Mouse (Mus musculus): ENCODE measurements around the gene Anapc2. TPM values are rescaled to one million over a fixed set of nuclear protein-coding genes. Genes with fewer than 3 reads are reported as not detected.

The Anapc2 gene
- polyA plus RNA-seq, 1 experiment from 2014 or later = 43.4 TPM

DNA sequence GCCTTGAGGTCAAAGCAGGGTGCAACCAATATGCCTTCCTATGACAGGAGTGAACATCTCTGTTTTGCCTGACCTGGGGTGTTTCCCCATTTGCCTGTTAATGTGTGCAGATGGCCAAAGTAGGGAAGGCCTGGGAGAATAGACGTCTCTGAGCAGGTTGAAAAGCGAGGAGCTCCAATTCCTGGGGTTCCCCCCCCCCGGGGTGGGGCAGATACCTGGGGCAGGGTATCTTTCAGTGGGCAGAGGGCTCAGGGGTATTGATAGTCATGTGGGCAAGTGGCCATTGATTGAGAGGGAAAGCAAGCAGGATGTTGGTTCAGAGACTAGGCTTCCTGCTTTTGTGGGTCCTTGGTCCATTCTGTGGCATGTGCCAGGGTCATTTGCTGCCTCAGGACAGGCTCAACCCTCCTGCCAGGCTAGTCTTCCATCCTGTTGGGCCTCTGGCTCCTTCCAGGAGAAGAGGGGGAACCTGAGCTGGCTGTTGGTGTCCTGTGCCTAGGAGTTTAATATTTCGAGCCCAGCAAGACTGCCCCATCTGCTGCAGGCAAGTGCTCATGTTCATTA lies 4.5 kb upstream of the Anapc2 start:
- Histone ChIP-seq H3K4me3 (ENCODE audit: low read depth, low read length) (no peak overlapping the region), H3K4me1 (replicated peaks; ENCODE audit: control insufficient read depth, insufficient read depth, low read length) (peaks cover 7% of the 10 kb centered on the region), H3K9me3 (ENCODE audit: control insufficient read depth) (no peaks in the 10 kb centered on the region), H3K4me2 (replicated peaks; ENCODE audit: low read depth) (peak overlapping the region; percentile 94), H3K36me3 (ENCODE audit: control insufficient read depth, insufficient read depth) (peaks cover 33% of the 10 kb centered on the region), H3K27ac (ENCODE audit: low read depth, low read length) (peak overlapping the region; percentile 93), H3K27me3 (replicated peaks; ENCODE audit: control insufficient read depth, insufficient read depth, low read length) (no peaks in the 10 kb centered on the region), H3K9ac (ENCODE audit: low read depth, low read length) (peak overlapping the region; percentile 61; the same call in 1 of the 2 replicates)
- WGBS = 68% methylated on average over 4 of the region's 4 CpGs
- no peak for ATAC-seq
- no peak for TF ChIP-seq CTCF (IDR thresholded peaks at IDR 0.05; ENCODE audit: low read depth)

DNA sequence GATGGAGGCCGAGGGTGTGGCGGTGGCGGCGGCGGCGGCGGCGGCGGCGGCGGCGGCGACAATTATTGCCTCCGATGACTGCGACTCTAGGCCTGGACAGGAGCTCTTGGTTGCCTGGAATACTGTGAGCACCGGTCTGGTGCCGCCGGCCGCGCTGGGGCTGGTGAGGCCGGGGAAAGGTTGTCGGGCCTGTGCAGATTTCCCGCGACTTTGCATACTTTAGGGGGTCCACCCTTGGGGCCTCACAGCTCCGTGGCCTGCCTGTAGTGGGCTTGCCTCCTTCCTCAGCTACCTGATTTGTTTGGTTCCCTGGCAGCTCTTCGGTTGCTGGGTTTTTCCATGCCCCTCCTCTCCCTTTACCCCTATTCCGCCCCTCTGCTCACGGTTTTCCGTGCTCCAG lies 237 bp downstream of the Anapc2 start:
- Histone ChIP-seq H3K9me3 (ENCODE audit: control insufficient read depth) (no peaks in the 10 kb centered on the region), H3K4me1 (replicated peaks; ENCODE audit: control insufficient read depth, insufficient read depth, low read length) (peaks cover 14% of the 10 kb centered on the region), H3K4me3 (ENCODE audit: low read depth, low read length) (peak overlapping the region; percentile 86), H3K36me3 (ENCODE audit: control insufficient read depth, insufficient read depth) (peaks cover 65% of the 10 kb centered on the region), H3K4me2 (replicated peaks; ENCODE audit: low read depth) (peak overlapping the region; percentile 91), H3K27ac (ENCODE audit: low read depth, low read length) (peak overlapping the region; percentile 82), H3K9ac (ENCODE audit: low read depth, low read length) (peak overlapping the region; percentile 73), H3K27me3 (replicated peaks; ENCODE audit: control insufficient read depth, insufficient read depth, low read length) (no peaks in the 10 kb centered on the region)
- peak; percentile 39 for ATAC-seq
- 0% methylated on average over 29 of the region's 29 CpGs for WGBS
- TF ChIP-seq CTCF (IDR thresholded peaks at IDR 0.05; ENCODE audit: low read depth) = no peak

DNA sequence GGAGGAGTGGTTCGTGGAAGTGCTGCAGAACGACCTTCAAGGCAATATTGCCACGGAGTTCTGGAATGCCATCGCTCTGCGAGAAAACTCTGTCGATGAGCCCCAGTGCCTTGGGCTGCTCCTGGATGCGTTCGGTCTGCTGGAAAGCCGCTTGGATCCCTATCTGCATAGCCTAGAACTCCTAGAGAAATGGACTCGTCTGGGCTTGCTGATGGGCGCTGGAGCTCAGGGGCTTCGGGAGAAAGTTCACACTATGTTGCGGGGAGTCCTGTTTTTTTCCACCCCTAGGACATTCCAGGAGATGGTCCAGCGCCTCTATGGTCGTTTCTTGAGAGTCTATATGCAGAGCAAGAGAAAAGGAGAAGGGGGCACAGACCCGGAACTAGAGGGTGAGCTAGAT lies 732 bp downstream of the Anapc2 start:
- H3K9me3 ChIP-seq (ENCODE audit: control insufficient read depth) = no peaks in the 10 kb centered on the region
- peak overlapping the region; percentile 86 for H3K4me3 ChIP-seq (ENCODE audit: low read depth, low read length)
- 25% methylated on average over 16 of the region's 16 CpGs for WGBS
- no peaks in the 10 kb centered on the region for H3K27me3 ChIP-seq (replicated peaks; ENCODE audit: control insufficient read depth, insufficient read depth, low read length)
- H3K4me2 ChIP-seq (replicated peaks; ENCODE audit: low read depth) = peak overlapping the region; percentile 91
- H3K9ac ChIP-seq (ENCODE audit: low read depth, low read length) = peak overlapping the region; percentile 73
- no peak for ATAC-seq
- no peak overlapping the region for H3K27ac ChIP-seq (ENCODE audit: low read depth, low read length)
- TF ChIP-seq CTCF (IDR thresholded peaks at IDR 0.05; ENCODE audit: low read depth) = no peak
- H3K36me3 ChIP-seq (ENCODE audit: control insufficient read depth, insufficient read depth) = peaks cover 69% of the 10 kb centered on the region
- H3K4me1 ChIP-seq (replicated peaks; ENCODE audit: control insufficient read depth, insufficient read depth, low read length) = peaks cover 14% of the 10 kb centered on the region

DNA sequence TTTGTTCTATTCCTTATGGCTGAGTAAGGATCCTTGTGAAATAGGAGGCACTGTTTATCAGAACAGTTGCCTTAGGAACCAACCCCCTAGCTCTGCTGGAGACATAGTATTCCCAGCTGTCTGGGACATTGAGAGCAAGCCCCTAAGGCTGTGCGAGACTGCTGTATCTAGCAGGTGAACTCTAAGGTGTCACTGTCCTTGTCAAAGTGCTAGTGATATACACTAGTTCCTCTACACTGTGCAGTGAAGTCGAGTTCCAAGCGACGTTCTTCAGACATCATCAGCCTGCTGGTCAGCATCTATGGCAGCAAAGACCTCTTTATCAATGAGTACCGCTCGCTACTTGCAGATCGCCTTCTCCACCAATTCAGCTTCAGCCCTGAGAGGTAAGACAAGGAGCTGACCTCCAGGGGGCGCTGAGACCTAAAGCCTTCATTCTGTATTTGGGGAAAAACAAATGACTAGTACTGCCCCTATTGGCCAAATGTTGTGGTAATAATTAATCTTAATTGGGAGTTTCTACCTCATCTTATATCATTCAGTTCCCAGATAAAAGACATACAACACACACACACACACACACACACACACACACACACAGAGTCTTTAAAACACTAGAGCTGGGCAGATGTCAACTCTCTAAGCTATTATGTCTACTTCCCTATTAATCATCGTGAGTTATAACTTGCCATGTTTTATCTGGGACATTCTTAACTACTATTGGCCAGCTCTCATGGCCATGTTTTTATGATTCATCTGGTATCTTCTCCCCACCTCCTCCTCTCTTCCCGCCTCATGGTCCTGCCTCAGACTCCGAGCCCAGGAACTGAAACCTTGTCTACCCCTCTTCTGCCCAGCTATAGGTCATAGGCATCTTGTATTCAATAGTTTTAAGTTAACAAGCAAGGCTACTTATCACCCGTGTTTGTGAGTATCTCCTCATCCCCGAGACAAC lies 6.9 kb downstream of the Anapc2 start:
- Histone ChIP-seq H3K9ac (ENCODE audit: low read depth, low read length) (no peak overlapping the region), H3K9me3 (ENCODE audit: control insufficient read depth) (no peaks in the 10 kb centered on the region), H3K36me3 (ENCODE audit: control insufficient read depth, insufficient read depth) (peaks cover 84% of the 10 kb centered on the region), H3K4me3 (ENCODE audit: low read depth, low read length) (no peak overlapping the region), H3K27me3 (replicated peaks; ENCODE audit: control insufficient read depth, insufficient read depth, low read length) (no peaks in the 10 kb centered on the region), H3K4me2 (replicated peaks; ENCODE audit: low read depth) (no peak overlapping the region), H3K27ac (ENCODE audit: low read depth, low read length) (no peak overlapping the region), H3K4me1 (replicated peaks; ENCODE audit: control insufficient read depth, insufficient read depth, low read length) (no peaks in the 10 kb centered on the region)
- peak; percentile 93 for TF ChIP-seq CTCF (IDR thresholded peaks at IDR 0.05; ENCODE audit: low read depth)
- peak; percentile 54 for ATAC-seq
- 59% methylated on average over 13 of the region's 13 CpGs for WGBS

DNA sequence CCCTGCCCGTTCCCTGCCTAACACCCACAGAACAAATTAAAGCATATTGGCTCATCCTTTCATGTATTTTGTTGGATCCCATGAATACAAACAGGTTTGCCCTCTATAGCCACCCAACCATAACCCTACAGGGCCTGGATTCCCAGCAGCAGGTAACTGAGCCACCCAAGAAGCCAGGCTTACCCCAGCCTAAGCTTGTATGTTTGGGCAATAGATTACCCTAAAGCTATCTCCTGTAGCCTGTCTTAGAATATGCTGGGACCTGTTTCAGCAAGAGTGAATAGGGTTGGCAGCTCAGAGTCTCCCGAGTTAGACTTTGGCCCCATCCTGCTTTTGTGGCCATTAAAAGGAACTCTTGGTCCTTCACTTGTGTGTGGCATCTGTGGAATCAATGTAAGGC lies 13.3 kb downstream of the Anapc2 start:
- Histone ChIP-seq H3K9ac (ENCODE audit: low read depth, low read length) (0 out of 2 replicates have a peak overlapping the region, but pooled peaks have one; percentile 11), H3K36me3 (ENCODE audit: control insufficient read depth, insufficient read depth) (peaks cover 43% of the 10 kb centered on the region), H3K4me3 (ENCODE audit: low read depth, low read length) (no peak overlapping the region), H3K27me3 (replicated peaks; ENCODE audit: control insufficient read depth, insufficient read depth, low read length) (peaks cover 18% of the 10 kb centered on the region), H3K27ac (ENCODE audit: low read depth, low read length) (peak overlapping the region; percentile 90), H3K4me1 (replicated peaks; ENCODE audit: control insufficient read depth, insufficient read depth, low read length) (peaks cover 19% of the 10 kb centered on the region; the same call in 1 of the 2 replicates), H3K9me3 (ENCODE audit: control insufficient read depth) (no peaks in the 10 kb centered on the region), H3K4me2 (replicated peaks; ENCODE audit: low read depth) (0 out of 2 replicates have a peak overlapping the region, but pooled peaks have one; percentile 37)
- ATAC-seq = peak; percentile 46
- WGBS = 75% methylated on average over 2 of the region's 2 CpGs
- TF ChIP-seq CTCF (IDR thresholded peaks at IDR 0.05; ENCODE audit: low read depth) = no peak

DNA sequence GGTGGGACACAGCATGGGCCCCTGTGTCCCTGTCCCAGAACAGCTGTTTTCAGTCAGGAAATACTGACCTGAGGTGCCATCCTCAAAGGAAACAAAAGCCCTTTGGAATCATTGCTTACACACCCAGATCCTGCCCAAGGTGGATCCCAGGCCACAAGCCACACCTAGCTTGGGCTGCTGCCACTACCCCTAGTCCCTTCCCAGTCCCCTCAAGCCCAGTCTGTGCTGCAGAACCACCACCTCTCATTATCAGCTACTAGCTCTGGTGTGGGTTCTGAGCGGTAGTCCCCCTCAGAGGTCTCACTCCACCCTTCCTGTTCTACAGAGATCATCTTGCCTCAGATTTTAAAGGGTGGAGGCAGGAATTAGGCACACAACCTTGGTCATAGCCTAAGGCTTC lies 14.0 kb downstream of the Anapc2 start:
- WGBS = 32% methylated on average over 1 of the region's 1 CpGs
- H3K4me2 ChIP-seq (replicated peaks; ENCODE audit: low read depth) = peak overlapping the region; percentile 37
- H3K27me3 ChIP-seq (replicated peaks; ENCODE audit: control insufficient read depth, insufficient read depth, low read length) = peaks cover 25% of the 10 kb centered on the region
- H3K9ac ChIP-seq (ENCODE audit: low read depth, low read length) = peak overlapping the region; percentile 31
- H3K27ac ChIP-seq (ENCODE audit: low read depth, low read length) = peak overlapping the region; percentile 90
- ATAC-seq = peak; percentile 64
- no peak overlapping the region for H3K4me3 ChIP-seq (ENCODE audit: low read depth, low read length)
- peaks cover 19% of the 10 kb centered on the region; the same call in 1 of the 2 replicates for H3K4me1 ChIP-seq (replicated peaks; ENCODE audit: control insufficient read depth, insufficient read depth, low read length)
- no peaks in the 10 kb centered on the region for H3K9me3 ChIP-seq (ENCODE audit: control insufficient read depth)
- peaks cover 35% of the 10 kb centered on the region for H3K36me3 ChIP-seq (ENCODE audit: control insufficient read depth, insufficient read depth)
- no peak for TF ChIP-seq CTCF (IDR thresholded peaks at IDR 0.05; ENCODE audit: low read depth)

Measured in intestine, postnatal 0 days (tissue).